Mouse (Mus musculus) CH12.LX (cell line): Measurements from ENCODE around the gene Cerkl. TPM values are rescaled to one million over a fixed set of nuclear protein-coding genes. Genes with fewer than 3 reads are reported as not detected.

Experiments
- DNase-seq: peaks from one replicate; pipeline ENCODE4 v3.0.0-alpha.2; 2013; ENCODE audit errors: extremely low read depth
- H3K27ac ChIP-seq: 2 replicates; pipeline ENCODE4 v1.5.1; 2012; ENCODE audit warnings: low read depth, mild to moderate bottlenecking, control low read depth, moderate library complexity; ENCODE audit not compliant: insufficient read depth
- H3K27me3 ChIP-seq: replicated peaks from 2 replicates; pipeline ENCODE3; 2012; ENCODE audit warnings: inconsistent platforms
- H3K36me3 ChIP-seq, 2 experiments: replicated peaks in 1 of 2; 2 replicates each; pipeline versions ENCODE3 to v1.6.1; 2012; ENCODE audit warnings: inconsistent platforms in 1 of 2, low read length in 1 of 2, mild to moderate bottlenecking in 1 of 2, mixed read lengths in 1 of 2, moderate library complexity in 1 of 2; ENCODE audit not compliant: control insufficient read depth in 1 of 2, insufficient read depth in 1 of 2
- H3K4me1 ChIP-seq, 2 experiments: 2 replicates each; pipeline ENCODE4 v1.6.1; 2012; ENCODE audit warnings: inconsistent platforms in 1 of 2, moderate library complexity in 1 of 2; ENCODE audit not compliant: insufficient read depth in 2 of 2, control insufficient read depth in 1 of 2
- H3K4me2 ChIP-seq: 2 replicates; pipeline ENCODE4 v1.6.1; 2012; ENCODE audit warnings: low read depth, mild to moderate bottlenecking, control low read depth; ENCODE audit not compliant: poor library complexity, insufficient read depth, severe bottlenecking
- H3K4me3 ChIP-seq, 3 experiments: fragments of 150-350 bp in 1 of 3; sonication (generic) in 1 of 3; replicated peaks in 1 of 3; 2 replicates each; pipeline versions ENCODE3 to v1.5.1; 2011 to 2012; ENCODE audit warnings: low read depth in 2 of 3, low read length in 2 of 3, mild to moderate bottlenecking in 2 of 3, moderate library complexity in 2 of 3, control low read depth in 1 of 3, improper control_type of control experiment in 1 of 3, inconsistent platforms in 1 of 3, mixed read lengths in 1 of 3; ENCODE audit not compliant: poor library complexity in 1 of 3
- H3K79me2 ChIP-seq: replicated peaks from 2 replicates; pipeline ENCODE4 v1.6.1; 2012; ENCODE audit warnings: mild to moderate bottlenecking, moderate library complexity; ENCODE audit not compliant: control insufficient read depth, poor library complexity, insufficient read depth, severe bottlenecking; ENCODE audit errors: extremely low read depth
- H3K9ac ChIP-seq: 2 replicates; pipeline ENCODE4 v1.6.1; 2012; ENCODE audit warnings: low read depth, mild to moderate bottlenecking, control low read depth, moderate library complexity; ENCODE audit not compliant: insufficient read depth
- H3K9me3 ChIP-seq: replicated peaks from 2 replicates; pipeline ENCODE3; 2012; ENCODE audit warnings: low read length, inconsistent platforms, mixed read lengths
- CHD1 ChIP-seq: IDR thresholded peaks from 2 replicates; pipeline ENCODE4 v1.6.1; 2012; ENCODE audit warnings: low read depth, low read length, improper control_type of control experiment, inconsistent platforms
- CHD2 ChIP-seq: IDR thresholded peaks from 2 replicates; pipeline ENCODE4 v1.6.1; 2011; ENCODE audit warnings: low read length, improper control_type of control experiment
- CTCF ChIP-seq, 2 experiments: IDR thresholded peaks in 1 of 2; conservative IDR thresholded peaks in 1 of 2; 2 replicates each; pipeline ENCODE4 v1.5.1; 2011 to 2012; ENCODE audit warnings: low read depth in 2 of 2, low read length in 2 of 2, improper control_type of control experiment in 1 of 2, inconsistent platforms in 1 of 2, mild to moderate bottlenecking in 1 of 2, moderate library complexity in 1 of 2
- E2F4 ChIP-seq: IDR thresholded peaks from 2 replicates; pipeline ENCODE4 v1.6.1; 2011; ENCODE audit warnings: low read depth, low read length, improper control_type of control experiment; ENCODE audit not compliant: insufficient replicate concordance
- EP300 ChIP-seq: IDR thresholded peaks from 2 replicates; pipeline ENCODE4 v1.6.1; 2011; ENCODE audit warnings: low read length, improper control_type of control experiment
- ETS1 ChIP-seq: conservative IDR thresholded peaks from 2 replicates; pipeline ENCODE4 v1.6.1; 2012; ENCODE audit warnings: low read depth, mild to moderate bottlenecking, inconsistent platforms, low read length, improper control_type of control experiment, moderate library complexity
- HCFC1 ChIP-seq: IDR thresholded peaks from 2 replicates; pipeline ENCODE4 v1.6.1; 2012; ENCODE audit warnings: low read depth, mild to moderate bottlenecking, inconsistent platforms, low read length, improper control_type of control experiment
- IRF4 ChIP-seq: IDR thresholded peaks from 2 replicates; pipeline ENCODE4 v1.6.1; 2014; ENCODE audit warnings: low read depth, mild to moderate bottlenecking, inconsistent platforms, low read length, improper control_type of control experiment
- JUN ChIP-seq: IDR thresholded peaks from 2 replicates; pipeline ENCODE4 v1.6.1; 2011; ENCODE audit warnings: low read depth, mild to moderate bottlenecking, low read length, improper control_type of control experiment, moderate library complexity; ENCODE audit not compliant: insufficient read depth
- JUND ChIP-seq: conservative IDR thresholded peaks from 2 replicates; pipeline ENCODE4 v1.6.1; 2011; ENCODE audit warnings: low read depth, low read length, improper control_type of control experiment
- KAT2A ChIP-seq: IDR thresholded peaks from 2 replicates; pipeline ENCODE4 v1.6.1; 2012; ENCODE audit warnings: low read length, improper control_type of control experiment, inconsistent platforms; ENCODE audit not compliant: insufficient replicate concordance
- MAFK ChIP-seq: IDR thresholded peaks from 2 replicates; pipeline ENCODE4 v1.6.1; 2011; ENCODE audit warnings: low read length, improper control_type of control experiment; ENCODE audit not compliant: insufficient replicate concordance
- MAX ChIP-seq: IDR thresholded peaks from 2 replicates; pipeline ENCODE4 v1.6.1; 2011; ENCODE audit warnings: low read length, improper control_type of control experiment
- MAZ ChIP-seq: IDR thresholded peaks from 2 replicates; pipeline ENCODE4 v1.6.1; 2012; ENCODE audit warnings: low read depth, mild to moderate bottlenecking, inconsistent platforms, low read length, improper control_type of control experiment, moderate library complexity
- MYC ChIP-seq: IDR thresholded peaks from 2 replicates; pipeline ENCODE4 v1.6.1; 2011; ENCODE audit warnings: low read depth, mild to moderate bottlenecking, improper control_type of control experiment, low read length
- NELFE ChIP-seq: IDR thresholded peaks from 2 replicates; pipeline ENCODE4 v1.6.1; 2011; ENCODE audit warnings: low read depth, low read length, improper control_type of control experiment
- NRF1 ChIP-seq: IDR thresholded peaks from 2 replicates; pipeline ENCODE4 v1.6.1; 2014; ENCODE audit warnings: low read depth, mild to moderate bottlenecking, inconsistent platforms, low read length, improper control_type of control experiment, moderate library complexity
- PAX5 ChIP-seq: IDR thresholded peaks from 2 replicates; pipeline ENCODE4 v1.6.1; 2012; ENCODE audit warnings: low read length, inconsistent platforms, mixed read lengths
- POLR2AphosphoS2 ChIP-seq: IDR thresholded peaks from 2 replicates; pipeline ENCODE4 v1.6.1; 2011; ENCODE audit warnings: low read depth, low read length, improper control_type of control experiment
- RAD21 ChIP-seq: IDR thresholded peaks from 2 replicates; pipeline ENCODE4 v1.6.1; 2011; ENCODE audit warnings: low read depth, mild to moderate bottlenecking, low read length, improper control_type of control experiment, moderate library complexity
- RCOR1 ChIP-seq: conservative IDR thresholded peaks from 2 replicates; pipeline ENCODE4 v1.6.1; 2012; ENCODE audit warnings: low read depth, mild to moderate bottlenecking, inconsistent platforms, low read length, improper control_type of control experiment
- SIN3A ChIP-seq: IDR thresholded peaks from 2 replicates; pipeline ENCODE4 v1.6.1; 2012; ENCODE audit warnings: low read length, improper control_type of control experiment, inconsistent platforms
- SMC3 ChIP-seq: IDR thresholded peaks from 2 replicates; pipeline ENCODE4 v1.6.1; 2011; ENCODE audit warnings: low read depth, low read length, improper control_type of control experiment
- USF1 ChIP-seq: IDR thresholded peaks from 2 replicates; pipeline ENCODE4 v1.6.1; 2014; ENCODE audit warnings: low read depth, mild to moderate bottlenecking, inconsistent platforms, low read length, improper control_type of control experiment
- ZC3H11A ChIP-seq: IDR thresholded peaks from 2 replicates; pipeline ENCODE4 v1.6.1; 2012; ENCODE audit warnings: low read depth, mild to moderate bottlenecking, inconsistent platforms, low read length, improper control_type of control experiment
- ZMIZ1 ChIP-seq: IDR thresholded peaks from 2 replicates; pipeline ENCODE4 v1.6.1; 2012; ENCODE audit warnings: low read depth, mild to moderate bottlenecking, inconsistent platforms, low read length, improper control_type of control experiment
- ZNF384 ChIP-seq: IDR thresholded peaks from 2 replicates; pipeline ENCODE4 v1.6.1; 2012; ENCODE audit warnings: low read depth, low read length, improper control_type of control experiment, inconsistent platforms
- dilution Hi-C: fragments of 300-500 bp; cut with MboI; formaldehyde crosslinking; loops from 2 replicates; pipeline ENCODE4 v1.14.3; 2020; ENCODE audit warnings: low sequenced_read_pairs; ENCODE audit not compliant: extremely low pct_unique_long_range_greater_than_20kb, extremely low pct_ligation_motif_present
- in situ Hi-C: fragments of 300-500 bp; cut with MboI; formaldehyde crosslinking; loops from 3 replicates; pipeline ENCODE4 v1.14.3; 2019; ENCODE audit warnings: low sequenced_read_pairs, low pct_ligation_motif_present, low pct_unique_long_range_greater_than_20kb, mixed read lengths
- polyA plus RNA-seq: library from polyadenylated mRNA; unstranded; fragments of >175 nt; gene quantifications from 2 replicates; pipeline ENCODE4 v1.2.1, GENCODE M21; 2012; ENCODE audit warnings: low read depth; ENCODE audit not compliant: insufficient read length
- total RNA-seq, 2 experiments: library from RNA; depleted of rRNA; stranded (reverse); fragments of 300-350 nt in 1 of 2; fragments of >200 nt in 1 of 2; gene quantifications; 2 replicates each; pipeline ENCODE4 v1.2.3; 2012 to 2014

Cerkl gene
- total RNA-seq (2012; rRNA removed) (16.6 and 19.6 TPM in 2 replicates), total RNA-seq (2014; rRNA removed) (10.9 and 12.2 TPM in 2 replicates), polyA plus RNA-seq (15.6 and 18.1 TPM in 2 replicates)

GRCm38 (mm10) chr2:79456575-79457349, at the start of gene Cerkl, which contains the start of gene Neurod1:
Gene Cerkl (minus strand): TSS chr2:79456785.
Gene Neurod1 (minus strand): TSS chr2:79456751.
- in situ Hi-C loops (no loop called here), dilution Hi-C loops (no loop called here)
- H3K4me1 ChIP-seq = peaks cover 0 to 5% of the 10 kb centered on the region in 2 experiments; a peak in 1 of 4 replicates
- DNase-seq = no peak
- no peak within 1 kb of the TSS for H3K9ac ChIP-seq
- no peaks in the 10 kb centered on the region for H3K27me3 ChIP-seq
- no peaks in the 10 kb centered on the region for H3K36me3 ChIP-seq
- H3K9me3 ChIP-seq = no peaks in the 10 kb centered on the region
- TF ChIP-seq ZMIZ1 = no peak
- no peak for TF ChIP-seq CTCF (conservative IDR thresholded peaks at IDR 0.05 in 1 of 2, IDR thresholded peaks at IDR 0.05 in 1 of 2; ENCODE audit: low read depth in 2 of 2, low read length in 2 of 2)
- no peak for TF ChIP-seq RAD21
- TF ChIP-seq POLR2AphosphoS2 = no peak
- TF ChIP-seq JUN = no peak
- TF ChIP-seq PAX5 = no peak
- no peak for TF ChIP-seq MAFK
- no peak for TF ChIP-seq JUND
- TF ChIP-seq ZNF384 = no peak
- no peak for TF ChIP-seq HCFC1
- TF ChIP-seq NELFE = no peak
- no peak for TF ChIP-seq KAT2A
- TF ChIP-seq MYC = no peak
- TF ChIP-seq SMC3 = no peak
- H3K4me2 ChIP-seq = no peak within 1 kb of the TSS
- no peak within 1 kb of the TSS for H3K4me3 ChIP-seq
- no peaks in the 10 kb centered on the region for H3K79me2 ChIP-seq
- no peak within 1 kb of the TSS for H3K27ac ChIP-seq

- H3K9ac ChIP-seq = no peak overlapping the region
- H3K27ac ChIP-seq = no peak overlapping the region
- H3K4me2 ChIP-seq = peak overlapping the region; percentile 14; the same call in 1 of the 2 replicates
- H3K4me1 ChIP-seq = peaks cover 3 to 13% of the 10 kb centered on the region in 2 experiments; a peak in 3 of 4 replicates
- dilution Hi-C loops = no loop called here
- DNase-seq = peak; percentile 92
- H3K27me3 ChIP-seq = no peaks in the 10 kb centered on the region
- H3K36me3 ChIP-seq = no peaks in the 10 kb centered on the region
- H3K4me3 ChIP-seq = no peak overlapping the region
- no peaks in the 10 kb centered on the region for H3K79me2 ChIP-seq
- H3K9me3 ChIP-seq = no peaks in the 10 kb centered on the region
- in situ Hi-C loops = loop anchor here (5.0 kb wide), 2 partner anchors 127 to 542 kb away; no protein-coding TSS in a partner anchor
- TF ChIP-seq SIN3A = peak; percentile 77
- TF ChIP-seq NELFE = no peak
- TF ChIP-seq ETS1 = peak; percentile 20; the same call in 1 of the 2 replicates
- no peak for TF ChIP-seq CHD2
- TF ChIP-seq NRF1 = peak; percentile 35; the same call in 1 of the 2 replicates
- TF ChIP-seq E2F4 = peak; percentile 28; the same call in 1 of the 2 replicates
- TF ChIP-seq EP300 = peak; percentile 56
- TF ChIP-seq MAX = peak; percentile 95
- TF ChIP-seq ZNF384 = peak; percentile 79
- TF ChIP-seq PAX5 = no peak
- TF ChIP-seq KAT2A = no peak
- TF ChIP-seq ZC3H11A = peak; percentile 91
- no peak for TF ChIP-seq USF1
- peak; percentile 51; the same call in 1 of the 2 replicates for TF ChIP-seq RCOR1
- TF ChIP-seq CHD1 = no peak
- TF ChIP-seq MYC = peak; percentile 80
- TF ChIP-seq POLR2AphosphoS2 = no peak
- TF ChIP-seq MAZ = 0 out of 2 replicates have a peak, but pooled peaks have one; percentile 48
- TF ChIP-seq RAD21 = peak; percentile 100
- TF ChIP-seq IRF4 = peak; percentile 72
- peak; percentile 24 to 97; a peak in 2 of 4 replicates for TF ChIP-seq CTCF (conservative IDR thresholded peaks at IDR 0.05 in 1 of 2, IDR thresholded peaks at IDR 0.05 in 1 of 2; ENCODE audit: low read depth in 2 of 2, low read length in 2 of 2)
- peak; percentile 53 for TF ChIP-seq HCFC1
These were observed 42.6 kb upstream of the Cerkl start for GRCm38 (mm10) chr2:79498990-79499755.
